Mouse (Mus musculus) ES-Bruce4 (cell line): ENCODE measurements around the gene Bbs7.

Source experiments
- CTCF ChIP-seq: IDR thresholded peaks from one replicate; pipeline ENCODE4 v1.8.1; 2011; ENCODE audit warnings: low read depth, low read length
- EP300 ChIP-seq: IDR thresholded peaks from 2 replicates; pipeline ENCODE4 v1.6.1; 2011; ENCODE audit warnings: low read depth, low read length; ENCODE audit not compliant: insufficient read depth

- TF ChIP-seq CTCF (no peak), EP300 (no peak)
Observed at GRCm38 (mm10) chr3:36533201-36533672, 80.0 kb downstream of the Bbs7 start.
